Mouse (Mus musculus): ENCODE results near the gene Mier2. TPM values are rescaled to one million over a fixed set of nuclear protein-coding genes. Genes with fewer than 3 reads are reported as not detected.
A peak's percentile ranks its signal among the peaks of the same experiment; 100 is the strongest.

Mier2 gene
- polyA plus RNA-seq, 1 experiment from 2014 or later, result 38.7 TPM

GRCm38 (mm10) chr10:79574796-79575195 lies 19.8 kb upstream of the Mier2 start:
- no peak overlapping the region for H3K27ac ChIP-seq (ENCODE audit: poor library complexity, severe bottlenecking)
- no peak overlapping the region for H3K9ac ChIP-seq
- no peak overlapping the region for H3K4me3 ChIP-seq
- H3K27me3 ChIP-seq (replicated peaks), result peaks cover 10% of the 10 kb centered on the region
- no peaks in the 10 kb centered on the region for H3K36me3 ChIP-seq
- peaks cover 6% of the 10 kb centered on the region; the same call in 1 of the 2 replicates for H3K9me3 ChIP-seq (replicated peaks)
- no peak overlapping the region for H3K4me2 ChIP-seq
- H3K4me1 ChIP-seq (replicated peaks), result no peaks in the 10 kb centered on the region
- 82% methylated on average over 6 of the region's 6 CpGs for WGBS
- ATAC-seq (ENCODE audit: insufficient number of reproducible peaks, low FRiP score), result no peak

GRCm38 (mm10) chr10:79574350-79574749 lies 19.4 kb upstream of the Mier2 start:
- H3K27ac ChIP-seq (ENCODE audit: poor library complexity, severe bottlenecking), result no peak overlapping the region
- no peak for ATAC-seq (ENCODE audit: insufficient number of reproducible peaks, low FRiP score)
- H3K4me2 ChIP-seq, result no peak overlapping the region
- WGBS, result 76% methylated on average over 8 of the region's 8 CpGs
- peaks cover 7% of the 10 kb centered on the region for H3K27me3 ChIP-seq (replicated peaks)
- H3K4me1 ChIP-seq (replicated peaks), result no peaks in the 10 kb centered on the region
- no peak overlapping the region for H3K9ac ChIP-seq
- H3K36me3 ChIP-seq, result no peaks in the 10 kb centered on the region
- no peak overlapping the region for H3K4me3 ChIP-seq
- peaks cover 6% of the 10 kb centered on the region; the same call in 1 of the 2 replicates for H3K9me3 ChIP-seq (replicated peaks)

- Histone ChIP-seq H3K4me3 (no peak overlapping the region), H3K27ac (ENCODE audit: poor library complexity, severe bottlenecking) (no peak overlapping the region), H3K27me3 (replicated peaks) (no peaks in the 10 kb centered on the region), H3K36me3 (no peaks in the 10 kb centered on the region), H3K4me2 (no peak overlapping the region), H3K9me3 (replicated peaks) (peaks cover 6% of the 10 kb centered on the region; the same call in 1 of the 2 replicates), H3K4me1 (replicated peaks) (no peaks in the 10 kb centered on the region), H3K9ac (no peak overlapping the region)
- ATAC-seq (ENCODE audit: insufficient number of reproducible peaks, low FRiP score), result no peak
- 79% methylated on average over 6 of the region's 6 CpGs for WGBS
These were observed 18.6 kb upstream of the Mier2 start for GRCm38 (mm10) chr10:79573611-79574010.

- Histone ChIP-seq H3K4me3 (no peak overlapping the region), H3K27me3 (replicated peaks) (no peaks in the 10 kb centered on the region), H3K4me2 (no peak overlapping the region), H3K9me3 (replicated peaks) (peaks cover 3% of the 10 kb centered on the region; the same call in 1 of the 2 replicates), H3K36me3 (no peaks in the 10 kb centered on the region), H3K4me1 (replicated peaks) (no peaks in the 10 kb centered on the region), H3K27ac (ENCODE audit: poor library complexity, severe bottlenecking) (no peak overlapping the region), H3K9ac (no peak overlapping the region)
- no peak for ATAC-seq (ENCODE audit: insufficient number of reproducible peaks, low FRiP score)
- 86% methylated on average over 2 of the region's 2 CpGs for WGBS
These were observed 16.3 kb upstream of the Mier2 start for GRCm38 (mm10) chr10:79571314-79571713.

- Histone ChIP-seq H3K9me3 (replicated peaks) (peaks cover 3% of the 10 kb centered on the region; the same call in 1 of the 2 replicates), H3K4me1 (replicated peaks) (no peaks in the 10 kb centered on the region), H3K9ac (no peak overlapping the region), H3K27ac (ENCODE audit: poor library complexity, severe bottlenecking) (no peak overlapping the region), H3K4me2 (no peak overlapping the region), H3K27me3 (replicated peaks) (no peaks in the 10 kb centered on the region), H3K36me3 (no peaks in the 10 kb centered on the region), H3K4me3 (no peak overlapping the region)
- no peak for ATAC-seq (ENCODE audit: insufficient number of reproducible peaks, low FRiP score)
- 82% methylated on average over 5 of the region's 5 CpGs for WGBS
These were observed 14.9 kb upstream of the Mier2 start for GRCm38 (mm10) chr10:79569921-79570320.

- H3K9ac ChIP-seq, result no peak overlapping the region
- H3K9me3 ChIP-seq (replicated peaks), result peaks cover 3% of the 10 kb centered on the region; the same call in 1 of the 2 replicates
- H3K4me1 ChIP-seq (replicated peaks), result no peaks in the 10 kb centered on the region
- ATAC-seq (ENCODE audit: insufficient number of reproducible peaks, low FRiP score), result no peak
- no peaks in the 10 kb centered on the region for H3K36me3 ChIP-seq
- 83% methylated on average over 2 of the region's 2 CpGs for WGBS
- H3K4me3 ChIP-seq, result no peak overlapping the region
- H3K27ac ChIP-seq (ENCODE audit: poor library complexity, severe bottlenecking), result no peak overlapping the region
- H3K4me2 ChIP-seq, result no peak overlapping the region
- H3K27me3 ChIP-seq (replicated peaks), result 0 out of 2 replicates have a peak, but pooled peaks cover 3% of the 10 kb centered on the region
These were observed 4.7 kb upstream of the Mier2 start for GRCm38 (mm10) chr10:79559716-79560115.

GRCm38 (mm10) chr10:79557496-79557895 lies 2.5 kb upstream of the Mier2 start:
- H3K9ac ChIP-seq, result no peak overlapping the region
- no peaks in the 10 kb centered on the region for H3K36me3 ChIP-seq
- no peak overlapping the region for H3K4me2 ChIP-seq
- no peak for ATAC-seq (ENCODE audit: insufficient number of reproducible peaks, low FRiP score)
- no peaks in the 10 kb centered on the region; the same call in 1 of the 2 replicates for H3K9me3 ChIP-seq (replicated peaks)
- 88% methylated on average over 5 of the region's 5 CpGs for WGBS
- 0 out of 2 replicates have a peak, but pooled peaks cover 3% of the 10 kb centered on the region for H3K27me3 ChIP-seq (replicated peaks)
- H3K4me1 ChIP-seq (replicated peaks), result peaks cover 15% of the 10 kb centered on the region
- no peak overlapping the region for H3K4me3 ChIP-seq
- H3K27ac ChIP-seq (ENCODE audit: poor library complexity, severe bottlenecking), result no peak overlapping the region

GRCm38 (mm10) chr10:79556951-79557350 lies 2.0 kb upstream of the Mier2 start:
- H3K4me2 ChIP-seq, result no peak overlapping the region
- no peak for ATAC-seq (ENCODE audit: insufficient number of reproducible peaks, low FRiP score)
- WGBS, result 83% methylated on average over 5 of the region's 5 CpGs

GRCm38 (mm10) chr10:79555238-79555724 lies 282 bp upstream of the Mier2 start:
- Histone ChIP-seq H3K9ac (peak overlapping the region; percentile 96), H3K27ac (ENCODE audit: poor library complexity, severe bottlenecking) (no peak overlapping the region), H3K4me3 (peak overlapping the region; percentile 95), H3K36me3 (peaks cover 6% of the 10 kb centered on the region), H3K27me3 (replicated peaks) (0 out of 2 replicates have a peak, but pooled peaks cover 3% of the 10 kb centered on the region), H3K4me2 (peak overlapping the region; percentile 90), H3K4me1 (replicated peaks) (peaks cover 19% of the 10 kb centered on the region), H3K9me3 (replicated peaks) (no peaks in the 10 kb centered on the region; the same call in 1 of the 2 replicates)
- 19% methylated on average over 7 of the region's 7 CpGs for WGBS
- no peak; the same call in 1 of the 2 replicates for ATAC-seq (ENCODE audit: insufficient number of reproducible peaks, low FRiP score)

More at GRCm38 (mm10) chr10:79556951-79557350, 2.0 kb upstream of the Mier2 start:
- Histone ChIP-seq H3K36me3 (no peaks in the 10 kb centered on the region), H3K27ac (ENCODE audit: poor library complexity, severe bottlenecking) (no peak overlapping the region), H3K4me3 (no peak overlapping the region), H3K4me1 (replicated peaks) (peaks cover 19% of the 10 kb centered on the region), H3K9me3 (replicated peaks) (no peaks in the 10 kb centered on the region; the same call in 1 of the 2 replicates), H3K9ac (no peak overlapping the region), H3K27me3 (replicated peaks) (0 out of 2 replicates have a peak, but pooled peaks cover 3% of the 10 kb centered on the region)

GRCm38 (mm10) chr10:79553691-79554090 lies 1.3 kb downstream of the Mier2 start:
- no peak for ATAC-seq (ENCODE audit: insufficient number of reproducible peaks, low FRiP score)
- WGBS, result 35% methylated on average over 10 of the region's 10 CpGs
- Histone ChIP-seq H3K9me3 (replicated peaks) (no peaks in the 10 kb centered on the region; the same call in 1 of the 2 replicates), H3K4me3 (peak overlapping the region; percentile 95), H3K27ac (ENCODE audit: poor library complexity, severe bottlenecking) (no peak overlapping the region), H3K9ac (peak overlapping the region; percentile 96; the same call in 1 of the 2 replicates), H3K4me1 (replicated peaks) (peaks cover 19% of the 10 kb centered on the region), H3K27me3 (replicated peaks) (0 out of 2 replicates have a peak, but pooled peaks cover 3% of the 10 kb centered on the region), H3K4me2 (peak overlapping the region; percentile 90), H3K36me3 (peaks cover 22% of the 10 kb centered on the region)

- H3K4me2 ChIP-seq, result peak overlapping the region; percentile 90
- H3K4me1 ChIP-seq (replicated peaks), result peaks cover 19% of the 10 kb centered on the region
- H3K9me3 ChIP-seq (replicated peaks), result no peaks in the 10 kb centered on the region; the same call in 1 of the 2 replicates
- H3K27me3 ChIP-seq (replicated peaks), result 0 out of 2 replicates have a peak, but pooled peaks cover 3% of the 10 kb centered on the region
- WGBS, result 89% methylated on average over 6 of the region's 6 CpGs
- H3K36me3 ChIP-seq, result peaks cover 27% of the 10 kb centered on the region
- H3K9ac ChIP-seq, result no peak overlapping the region
- H3K27ac ChIP-seq (ENCODE audit: poor library complexity, severe bottlenecking), result no peak overlapping the region
- no peak overlapping the region for H3K4me3 ChIP-seq
- no peak for ATAC-seq (ENCODE audit: insufficient number of reproducible peaks, low FRiP score)
These were observed 1.8 kb downstream of the Mier2 start for GRCm38 (mm10) chr10:79553176-79553575.

Data from heart, embryonic 12.5 days (tissue).